Mouse (Mus musculus) embryo, embryonic 10.5 days (tissue): ENCODE data around the gene Ptgr1.
A peak's percentile ranks its signal among the peaks of the same experiment; 100 is the strongest.

ENCODE experiments used
- DNase-seq: peaks from one replicate; pipeline ENCODE4 v3.0.0-alpha.2; 2015; ENCODE audit warnings: low spot score

Gene Ptgr1

GRCm38 (mm10) chr4:58986540-58987190, at the start of gene Ptgr1:
TSS of gene Ptgr1 (minus strand) at chr4:58987119.
- DNase-seq, result peak; percentile 90

DNA sequence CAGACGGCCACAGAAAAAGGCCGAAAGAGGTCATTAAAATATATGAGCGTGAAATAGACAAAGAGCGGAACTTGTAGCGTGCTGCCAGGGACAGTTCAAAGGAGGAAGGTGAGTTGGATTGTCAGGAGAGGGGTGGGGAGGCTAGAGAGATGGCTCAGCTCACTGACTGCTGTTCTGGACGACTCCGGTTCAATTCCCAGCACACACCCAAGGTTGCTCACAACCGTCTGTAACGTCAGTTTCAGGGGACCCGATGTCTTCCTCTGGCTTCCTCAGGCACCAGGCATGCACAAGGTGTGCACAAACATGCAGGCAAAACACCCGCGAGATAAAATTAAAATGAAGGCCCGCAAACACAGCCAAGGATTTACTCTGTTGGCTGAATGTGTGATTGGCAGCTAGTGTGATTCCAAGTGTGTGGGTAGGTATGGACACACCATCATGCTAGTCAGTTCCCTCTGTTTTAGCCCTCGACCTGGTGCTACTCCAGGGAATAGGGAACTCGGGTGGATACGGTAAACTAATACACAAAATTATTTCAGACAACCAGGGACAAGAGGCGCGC, 48.9 kb upstream of the Ptgr1 start:
- no peak for DNase-seq

DNA sequence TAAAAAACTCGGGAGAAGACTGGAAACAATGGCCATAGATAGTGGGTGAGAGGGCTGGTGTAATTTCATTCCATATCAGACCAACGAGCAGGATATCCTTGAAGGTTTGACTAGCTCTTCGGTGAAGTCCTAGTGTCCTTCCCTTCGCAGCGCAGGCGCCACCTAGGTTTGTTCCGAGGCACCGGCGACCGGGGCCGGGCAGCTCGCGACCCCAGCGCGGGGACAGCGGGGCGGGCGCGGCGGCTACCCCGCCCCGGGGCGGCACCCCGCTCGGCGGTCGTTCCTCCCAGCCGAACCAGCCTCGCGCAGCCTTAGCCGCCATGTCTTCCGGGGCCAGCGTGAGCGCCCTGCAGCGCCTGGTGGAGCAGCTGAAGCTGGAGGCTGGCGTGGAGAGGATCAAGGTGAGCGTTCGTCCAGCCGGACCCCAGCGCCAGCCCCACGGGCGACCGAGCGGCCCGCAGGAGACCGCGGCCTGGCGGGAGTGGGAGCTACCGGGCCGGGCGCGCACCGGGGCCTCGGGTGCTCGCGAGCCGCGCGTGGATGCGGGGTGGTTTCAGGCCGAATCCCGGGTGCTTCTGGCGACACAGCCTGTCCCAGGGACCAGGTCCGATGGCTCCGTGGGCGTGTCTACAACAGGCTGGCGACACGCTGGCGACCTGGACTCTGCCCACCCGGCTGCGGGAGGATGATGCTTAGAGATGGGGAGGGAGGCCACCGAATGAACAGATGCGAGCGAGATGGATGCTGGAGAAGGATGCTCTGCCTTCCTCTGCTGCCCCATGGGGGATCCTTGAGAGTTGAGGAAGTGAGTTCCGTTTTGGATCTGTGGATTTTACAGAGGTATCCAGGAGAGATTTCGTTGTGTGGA, 48.2 kb upstream of the Ptgr1 start, which contains the start of gene Gng10:
Gene Gng10 (plus strand): TSS at position 171 of the 868 bp plus-strand sequence.
- DNase-seq, result peak; percentile 68

GRCm38 (mm10) chr4:59034325-59034917, 47.5 kb upstream of the Ptgr1 start:
- no peak for DNase-seq

GRCm38 (mm10) chr4:59016922-59017321, 30.0 kb upstream of the Ptgr1 start:
- no peak for DNase-seq

GRCm38 (mm10) chr4:59015181-59015580, 28.3 kb upstream of the Ptgr1 start:
- DNase-seq, result no peak

DNA sequence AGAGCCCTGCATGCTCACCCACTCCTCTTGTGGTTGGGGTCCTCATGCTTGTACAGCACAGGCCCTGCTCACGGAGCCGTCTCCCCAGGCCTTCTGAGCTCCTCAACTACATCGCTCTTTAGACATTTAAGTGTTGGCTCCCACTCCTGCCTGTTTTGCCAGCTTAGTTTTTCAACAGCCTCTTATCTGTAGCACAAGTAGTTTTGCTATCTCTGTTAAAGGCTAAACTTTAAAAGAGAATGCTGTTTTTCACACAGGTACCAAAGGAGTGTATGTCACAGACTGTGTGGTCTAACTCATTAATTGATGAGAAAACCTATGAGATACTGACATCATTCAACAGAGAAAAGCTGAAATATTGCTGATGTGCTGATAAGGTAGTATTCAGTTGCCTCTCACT, 24.5 kb upstream of the Ptgr1 start:
- DNase-seq, result no peak

- no peak for DNase-seq
Observed at GRCm38 (mm10) chr4:59009696-59010095, 22.8 kb upstream of the Ptgr1 start.

GRCm38 (mm10) chr4:59009186-59009585, 22.3 kb upstream of the Ptgr1 start:
- DNase-seq, result no peak

DNA sequence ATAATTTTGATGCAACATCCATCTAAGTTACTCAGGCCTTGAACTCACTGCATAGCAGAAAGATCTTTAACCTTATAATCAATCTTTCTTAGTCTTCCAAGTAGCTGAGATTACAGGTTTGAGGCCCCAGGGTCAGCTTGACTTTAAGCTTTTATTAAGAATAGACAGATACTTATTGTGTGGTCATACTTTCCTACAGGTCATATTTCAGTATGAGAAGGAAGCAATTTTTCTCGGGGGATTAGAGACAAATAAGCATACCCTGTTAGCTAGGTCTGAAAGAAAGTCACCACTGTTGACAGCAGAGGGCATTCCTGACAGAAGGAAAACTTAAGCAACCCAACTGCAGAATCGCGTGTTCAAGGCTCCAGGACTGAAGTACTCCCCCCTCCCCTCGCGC, 21.1 kb upstream of the Ptgr1 start:
- DNase-seq, result no peak

DNA sequence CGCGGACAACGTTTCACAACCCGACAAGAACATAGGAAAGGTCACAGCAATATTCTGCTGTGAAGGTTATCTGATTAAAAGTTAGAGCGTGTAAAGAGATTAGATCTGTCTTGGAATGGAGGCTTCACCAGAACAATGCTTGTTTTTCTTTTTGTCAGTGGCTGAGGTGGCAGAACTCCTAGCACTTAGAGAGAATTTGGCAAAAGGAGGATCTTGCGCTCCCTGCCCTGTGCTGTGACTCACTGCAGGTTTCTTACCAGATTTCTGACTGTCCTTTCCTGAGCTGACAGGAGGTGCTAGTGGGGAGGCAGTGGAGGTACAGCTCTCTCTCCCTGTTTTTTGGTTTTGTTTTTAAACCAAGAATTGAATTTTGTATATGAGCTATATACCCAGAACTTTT, 20.1 kb upstream of the Ptgr1 start:
- no peak for DNase-seq

- peak; percentile 55 for DNase-seq
Observed at GRCm38 (mm10) chr4:59006211-59006610, 19.3 kb upstream of the Ptgr1 start.

DNA sequence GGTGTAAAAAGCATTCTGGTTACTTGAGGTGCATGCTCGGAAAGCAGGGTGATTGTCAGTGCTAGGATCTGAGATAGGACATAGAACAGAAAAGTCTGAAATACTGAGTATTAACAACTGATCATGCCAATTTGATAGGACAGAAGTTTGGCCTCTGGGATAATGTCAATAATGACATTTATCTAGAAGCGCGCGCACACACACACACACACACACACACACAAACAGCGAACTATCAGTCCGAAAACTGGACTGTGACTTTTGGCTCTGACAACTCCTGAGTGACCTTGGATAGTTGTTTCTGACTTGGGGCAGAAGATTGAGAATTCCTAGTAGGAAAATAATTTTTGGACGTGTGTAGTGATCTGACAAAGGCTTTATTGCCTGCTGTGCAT, 16.9 kb upstream of the Ptgr1 start:
- no peak for DNase-seq

DNA sequence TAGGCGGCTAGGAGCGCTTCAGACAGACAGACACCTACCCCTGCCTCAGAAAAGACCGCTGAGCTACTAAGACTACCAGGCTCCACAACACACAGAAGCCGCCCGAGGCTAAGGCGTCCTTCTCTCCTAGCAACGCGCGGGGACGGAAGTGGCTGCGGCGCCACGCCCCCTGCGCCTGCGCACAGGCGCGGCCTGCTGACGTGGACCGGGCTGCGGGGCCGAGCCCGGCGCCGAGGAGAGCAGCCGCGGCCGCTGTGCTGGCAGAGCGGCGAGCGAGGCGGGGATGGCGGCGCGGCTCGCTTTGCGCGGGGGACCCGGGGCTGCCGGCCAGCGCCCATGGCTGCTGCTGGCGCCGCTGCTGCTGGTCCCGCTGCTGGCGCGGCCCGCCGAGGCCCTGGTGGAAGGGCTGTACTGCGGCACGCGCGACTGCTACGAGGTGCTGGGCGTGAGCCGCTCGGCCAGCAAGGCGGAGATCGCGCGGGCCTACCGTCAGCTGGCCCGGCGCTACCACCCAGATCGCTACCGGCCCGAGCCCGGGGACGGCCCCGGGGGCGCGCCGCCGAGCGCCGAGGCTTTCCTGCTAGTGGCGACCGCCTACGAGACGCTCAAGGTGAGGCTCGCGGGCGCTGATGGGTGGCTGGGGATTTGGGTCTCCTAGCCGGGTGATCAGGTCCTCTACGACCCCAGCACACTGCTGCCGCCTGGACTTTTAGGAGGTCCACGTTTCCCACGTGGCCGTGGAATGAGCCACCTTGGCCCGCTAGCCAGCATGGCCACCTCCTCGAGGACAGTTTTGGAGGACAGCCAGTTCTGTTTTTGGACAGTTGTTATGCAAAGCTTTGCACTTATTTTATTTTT, 16.3 kb upstream of the Ptgr1 start, which contains the start of gene Gm20503:
Gene Gm20503 (plus strand): TSS at position 263 of the 858 bp plus-strand sequence.
- DNase-seq, result peak; percentile 94

DNA sequence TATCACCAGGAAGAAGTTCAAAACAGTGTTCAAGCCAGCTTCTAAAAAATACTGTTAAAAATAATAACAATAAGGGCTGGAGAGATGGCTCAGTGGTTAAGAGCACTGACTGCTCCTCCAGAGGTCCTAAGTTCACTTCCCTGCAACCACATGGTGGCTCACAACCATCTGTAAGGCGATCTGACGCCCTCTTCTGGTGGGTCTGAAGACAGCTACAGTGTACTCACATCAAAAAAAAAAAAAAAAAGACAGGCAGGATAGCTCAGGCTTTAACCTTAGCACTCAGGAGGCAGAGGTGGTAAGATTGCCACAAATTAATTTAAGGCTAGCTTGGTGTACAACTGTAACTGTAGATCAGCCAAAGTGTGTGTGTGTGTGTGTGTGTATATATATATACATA, 13.7 kb upstream of the Ptgr1 start:
- peak; percentile 46 for DNase-seq

DNA sequence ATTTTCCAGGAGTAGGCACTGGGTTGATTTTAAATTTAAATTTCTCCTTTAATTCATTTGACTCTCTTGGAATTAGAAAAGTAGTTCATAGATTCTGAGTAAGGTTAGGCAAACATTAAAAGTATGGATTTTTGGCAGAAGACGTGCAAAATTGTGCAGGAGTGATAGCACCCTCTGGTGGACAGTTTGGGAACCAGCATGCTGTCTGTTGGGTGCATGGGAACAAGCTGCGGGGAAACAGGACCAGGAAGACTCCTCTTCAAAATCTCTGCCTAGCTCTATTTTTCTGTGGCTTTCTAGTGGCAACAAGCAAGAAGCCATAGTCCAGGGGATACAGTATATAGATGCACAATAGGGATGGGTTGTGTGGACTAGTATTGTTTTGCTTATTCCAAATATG, 12.8 kb upstream of the Ptgr1 start:
- DNase-seq, result peak; percentile 82

DNA sequence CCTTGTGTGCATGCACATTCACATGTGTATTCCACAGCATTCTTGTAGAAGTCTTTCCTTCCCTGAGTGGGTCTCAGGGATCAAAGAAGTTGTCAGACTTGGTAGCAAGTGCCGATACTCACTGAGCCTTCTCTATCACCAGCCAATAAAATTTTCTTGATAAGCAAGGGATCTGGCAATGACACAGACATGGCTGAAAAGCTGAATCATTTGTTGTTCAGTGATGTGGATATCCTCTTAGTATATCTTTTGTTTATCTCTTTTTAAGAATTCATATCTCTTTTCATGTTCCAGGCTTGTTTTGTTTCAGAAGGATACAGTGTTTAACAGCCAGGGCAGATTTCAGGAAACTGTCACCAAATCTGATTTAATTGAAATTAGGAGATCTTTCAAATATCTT, 11.8 kb upstream of the Ptgr1 start:
- DNase-seq, result no peak

GRCm38 (mm10) chr4:58997081-58997480, 10.2 kb upstream of the Ptgr1 start:
- peak; percentile 22 for DNase-seq

DNA sequence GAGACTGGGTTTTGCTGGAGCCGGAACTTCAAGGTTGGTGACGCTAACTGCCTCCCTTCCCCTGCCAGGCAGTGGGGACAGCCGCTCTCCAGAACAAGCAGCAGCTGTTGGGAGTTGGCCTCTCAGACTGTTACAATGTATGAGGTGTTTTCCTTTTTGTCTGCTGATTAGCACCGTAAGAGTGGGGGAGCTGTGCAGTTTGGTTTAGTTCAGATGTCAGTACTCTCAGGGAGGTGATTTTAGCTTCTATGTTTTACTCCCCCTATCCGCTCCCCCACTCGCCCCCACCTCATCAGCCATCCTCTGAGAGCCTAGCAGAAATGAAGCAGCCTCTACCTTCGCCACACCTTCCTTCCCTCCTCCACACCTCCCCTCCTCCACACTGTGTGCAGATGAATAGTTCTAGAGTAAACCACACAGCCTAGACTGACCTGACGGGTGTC, 8.4 kb upstream of the Ptgr1 start:
- no peak for DNase-seq

- no peak for DNase-seq
Observed at GRCm38 (mm10) chr4:58994762-58995161, 7.8 kb upstream of the Ptgr1 start, which contains the start of gene Dnajc25. TSS of gene Dnajc25 (plus strand) at chr4:58995062.

DNA sequence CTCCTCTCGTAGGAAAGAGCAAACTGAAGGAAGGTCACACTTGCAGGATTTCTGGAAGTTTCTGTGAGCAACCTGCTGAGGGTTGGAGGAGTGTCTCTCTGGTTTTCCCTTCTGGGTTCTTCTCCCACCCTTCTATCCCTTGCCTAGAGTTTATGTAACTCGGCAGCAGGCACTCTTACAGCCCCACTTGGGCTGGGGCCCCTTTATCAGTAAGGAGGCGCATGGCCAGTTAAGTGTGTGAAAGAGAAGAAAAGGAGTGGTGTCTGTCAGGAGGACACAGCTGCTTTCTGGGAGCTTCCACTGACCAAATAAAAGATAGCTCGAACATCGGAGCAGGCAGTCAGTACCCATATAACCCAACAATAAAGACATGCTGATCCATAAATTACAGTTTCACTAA, 5.3 kb upstream of the Ptgr1 start:
- no peak for DNase-seq
